Mouse (Mus musculus): ENCODE results near the gene Nedd1. TPM values are rescaled to one million over a fixed set of nuclear protein-coding genes. Genes with fewer than 3 reads are reported as not detected.

Gene Nedd1
- polyA plus RNA-seq (2015; fragmentation: Nextera tagmentation; extraction: Ambion mirVana), result 38.9 and 43.0 TPM in 2 replicates

GRCm38 (mm10) chr10:92721771-92722619, at the start of gene Nedd1:
TSS of gene Nedd1 (minus strand) at chr10:92722420.
- H3K27me3 ChIP-seq, result no peaks in the 10 kb centered on the region
- H3K4me1 ChIP-seq, result peaks cover 12% of the 10 kb centered on the region; the same call in 1 of the 2 replicates
- no peaks in the 10 kb centered on the region for H3K9me3 ChIP-seq
- H3K36me3 ChIP-seq, result peaks cover 17% of the 10 kb centered on the region
- H3K27ac ChIP-seq, result peak within 1 kb of the TSS; percentile 88
- WGBS, result under 1% methylated on average over 57 of the region's 57 CpGs
- peak within 1 kb of the TSS; percentile 91 for H3K4me3 ChIP-seq
- ATAC-seq (ENCODE audit: insufficient number of reproducible peaks, insufficient read depth, low FRiP score, low TSS enrichment, low read depth), result peak; percentile 91
- peak within 1 kb of the TSS; percentile 77 for H3K4me2 ChIP-seq
- H3K9ac ChIP-seq, result peak within 1 kb of the TSS; percentile 94

- H3K36me3 ChIP-seq, result no peaks in the 10 kb centered on the region
- H3K9ac ChIP-seq, result no peak overlapping the region
- H3K4me2 ChIP-seq, result no peak overlapping the region
- no peak for ATAC-seq (ENCODE audit: insufficient number of reproducible peaks, insufficient read depth, low FRiP score, low TSS enrichment, low read depth)
- no peak overlapping the region for H3K27ac ChIP-seq
- no peaks in the 10 kb centered on the region for H3K9me3 ChIP-seq
- no peaks in the 10 kb centered on the region for H3K4me1 ChIP-seq
- H3K27me3 ChIP-seq, result no peaks in the 10 kb centered on the region
- no peak overlapping the region for H3K4me3 ChIP-seq
- WGBS, result 87% methylated on average over 5 of the region's 5 CpGs
These were observed 32.1 kb upstream of the Nedd1 start for GRCm38 (mm10) chr10:92754359-92754758.

- 90% methylated on average over 3 of the region's 3 CpGs for WGBS
- ATAC-seq (ENCODE audit: insufficient number of reproducible peaks, insufficient read depth, low FRiP score, low TSS enrichment, low read depth), result no peak
- Histone ChIP-seq H3K27me3 (no peaks in the 10 kb centered on the region), H3K4me1 (no peaks in the 10 kb centered on the region), H3K9me3 (no peaks in the 10 kb centered on the region), H3K4me2 (no peak overlapping the region), H3K27ac (no peak overlapping the region), H3K9ac (no peak overlapping the region), H3K4me3 (no peak overlapping the region), H3K36me3 (no peaks in the 10 kb centered on the region)
These were observed 8.1 kb upstream of the Nedd1 start for GRCm38 (mm10) chr10:92730339-92730738.

- no peaks in the 10 kb centered on the region for H3K36me3 ChIP-seq
- no peak overlapping the region for H3K27ac ChIP-seq
- H3K4me2 ChIP-seq, result no peak overlapping the region
- ATAC-seq (ENCODE audit: insufficient number of reproducible peaks, insufficient read depth, low FRiP score, low TSS enrichment, low read depth), result no peak
- no peaks in the 10 kb centered on the region for H3K9me3 ChIP-seq
- H3K4me1 ChIP-seq, result no peaks in the 10 kb centered on the region
- 85% methylated on average over 3 of the region's 3 CpGs for WGBS
- no peak overlapping the region for H3K4me3 ChIP-seq
- H3K27me3 ChIP-seq, result no peaks in the 10 kb centered on the region
- no peak overlapping the region for H3K9ac ChIP-seq
These were observed 6.5 kb upstream of the Nedd1 start for GRCm38 (mm10) chr10:92728723-92729122.

GRCm38 (mm10) chr10:92722620-92722988, 384 bp upstream of the Nedd1 start:
- Histone ChIP-seq H3K9me3 (no peaks in the 10 kb centered on the region), H3K36me3 (peaks cover 11% of the 10 kb centered on the region), H3K27me3 (no peaks in the 10 kb centered on the region), H3K9ac (peak overlapping the region; percentile 94), H3K27ac (peak overlapping the region; percentile 88), H3K4me2 (peak overlapping the region; percentile 77), H3K4me3 (peak overlapping the region; percentile 91), H3K4me1 (peaks cover 12% of the 10 kb centered on the region; the same call in 1 of the 2 replicates)
- WGBS, result 45% methylated on average over 5 of the region's 5 CpGs
- no peak for ATAC-seq (ENCODE audit: insufficient number of reproducible peaks, insufficient read depth, low FRiP score, low TSS enrichment, low read depth)

GRCm38 (mm10) chr10:92699032-92699431, 23.2 kb downstream of the Nedd1 start:
- Histone ChIP-seq H3K9me3 (no peaks in the 10 kb centered on the region), H3K4me1 (no peaks in the 10 kb centered on the region), H3K9ac (no peak overlapping the region), H3K4me3 (no peak overlapping the region), H3K36me3 (peaks cover 54% of the 10 kb centered on the region), H3K27me3 (no peaks in the 10 kb centered on the region), H3K4me2 (no peak overlapping the region), H3K27ac (no peak overlapping the region)
- 48% methylated on average over 6 of the region's 6 CpGs for WGBS
- ATAC-seq (ENCODE audit: insufficient number of reproducible peaks, insufficient read depth, low FRiP score, low TSS enrichment, low read depth), result no peak

- no peaks in the 10 kb centered on the region for H3K9me3 ChIP-seq
- no peak overlapping the region for H3K27ac ChIP-seq
- H3K4me3 ChIP-seq, result no peak overlapping the region
- 91% methylated on average over 4 of the region's 4 CpGs for WGBS
- no peaks in the 10 kb centered on the region for H3K27me3 ChIP-seq
- no peaks in the 10 kb centered on the region for H3K36me3 ChIP-seq
- H3K9ac ChIP-seq, result no peak overlapping the region
- ATAC-seq (ENCODE audit: insufficient number of reproducible peaks, insufficient read depth, low FRiP score, low TSS enrichment, low read depth), result no peak
- H3K4me2 ChIP-seq, result no peak overlapping the region
- no peaks in the 10 kb centered on the region for H3K4me1 ChIP-seq
These were observed 47.2 kb downstream of the Nedd1 start for GRCm38 (mm10) chr10:92675056-92675455.

GRCm38 (mm10) chr10:92671906-92672305, 50.3 kb downstream of the Nedd1 start:
- Histone ChIP-seq H3K4me2 (no peak overlapping the region), H3K4me1 (no peaks in the 10 kb centered on the region), H3K27me3 (no peaks in the 10 kb centered on the region), H3K9me3 (no peaks in the 10 kb centered on the region), H3K27ac (no peak overlapping the region), H3K36me3 (no peaks in the 10 kb centered on the region), H3K4me3 (no peak overlapping the region), H3K9ac (no peak overlapping the region)
- WGBS, result 93% methylated on average over 4 of the region's 4 CpGs
- ATAC-seq (ENCODE audit: insufficient number of reproducible peaks, insufficient read depth, low FRiP score, low TSS enrichment, low read depth), result no peak

- H3K36me3 ChIP-seq, result no peaks in the 10 kb centered on the region
- H3K4me2 ChIP-seq, result no peak overlapping the region
- H3K9ac ChIP-seq, result no peak overlapping the region
- H3K27me3 ChIP-seq, result no peaks in the 10 kb centered on the region
- no peak for ATAC-seq (ENCODE audit: insufficient number of reproducible peaks, insufficient read depth, low FRiP score, low TSS enrichment, low read depth)
- no peaks in the 10 kb centered on the region for H3K9me3 ChIP-seq
- no peak overlapping the region for H3K4me3 ChIP-seq
- H3K4me1 ChIP-seq, result no peaks in the 10 kb centered on the region
- 83% methylated on average over 5 of the region's 5 CpGs for WGBS
- H3K27ac ChIP-seq, result no peak overlapping the region
These were observed 56.9 kb downstream of the Nedd1 start for GRCm38 (mm10) chr10:92665287-92665686.

- H3K36me3 ChIP-seq, result no peaks in the 10 kb centered on the region
- no peak overlapping the region for H3K9ac ChIP-seq
- WGBS, result 72% methylated on average over 4 of the region's 4 CpGs
- H3K4me1 ChIP-seq, result 0 out of 2 replicates have a peak, but pooled peaks cover 2% of the 10 kb centered on the region
- ATAC-seq (ENCODE audit: insufficient number of reproducible peaks, insufficient read depth, low FRiP score, low TSS enrichment, low read depth), result no peak
- H3K9me3 ChIP-seq, result no peaks in the 10 kb centered on the region
- H3K4me3 ChIP-seq, result no peak overlapping the region
- no peaks in the 10 kb centered on the region for H3K27me3 ChIP-seq
- no peak overlapping the region for H3K27ac ChIP-seq
- no peak overlapping the region for H3K4me2 ChIP-seq
These were observed 69.0 kb downstream of the Nedd1 start for GRCm38 (mm10) chr10:92653266-92653665.

GRCm38 (mm10) chr10:92652399-92652920, 69.8 kb downstream of the Nedd1 start:
- H3K4me3 ChIP-seq, result no peak overlapping the region
- ATAC-seq (ENCODE audit: insufficient number of reproducible peaks, insufficient read depth, low FRiP score, low TSS enrichment, low read depth), result no peak
- H3K9me3 ChIP-seq, result no peaks in the 10 kb centered on the region
- H3K9ac ChIP-seq, result no peak overlapping the region
- H3K27ac ChIP-seq, result no peak overlapping the region
- no peak overlapping the region for H3K4me2 ChIP-seq
- 0 out of 2 replicates have a peak, but pooled peaks cover 2% of the 10 kb centered on the region for H3K4me1 ChIP-seq
- WGBS, result 46% methylated on average over 3 of the region's 3 CpGs
- no peaks in the 10 kb centered on the region for H3K27me3 ChIP-seq
- H3K36me3 ChIP-seq, result no peaks in the 10 kb centered on the region

GRCm38 (mm10) chr10:92651266-92651665, 71.0 kb downstream of the Nedd1 start:
- H3K36me3 ChIP-seq, result no peaks in the 10 kb centered on the region
- peaks cover 2% of the 10 kb centered on the region; the same call in 1 of the 2 replicates for H3K4me1 ChIP-seq
- ATAC-seq (ENCODE audit: insufficient number of reproducible peaks, insufficient read depth, low FRiP score, low TSS enrichment, low read depth), result no peak
- no peak overlapping the region for H3K27ac ChIP-seq
- H3K4me2 ChIP-seq, result no peak overlapping the region
- no peaks in the 10 kb centered on the region for H3K9me3 ChIP-seq
- WGBS, result 94% methylated on average over 3 of the region's 3 CpGs
- no peak overlapping the region for H3K9ac ChIP-seq
- no peak overlapping the region for H3K4me3 ChIP-seq
- no peaks in the 10 kb centered on the region for H3K27me3 ChIP-seq
